Mouse (Mus musculus): ENCODE measurements around the gene Olfr1471. TPM values are rescaled to one million over a fixed set of nuclear protein-coding genes. Genes with fewer than 3 reads are reported as not detected.

The Olfr1471 gene
- not detected in 2 replicates for polyA plus RNA-seq (2012; rRNA removed)

GRCm38 (mm10) chr19:13443109-13443508, at the start of gene Olfr1471:
Gene Olfr1471 (plus strand): TSS chr19:13443409.

GRCm38 (mm10) chr19:13407549-13407948, 35.7 kb upstream of the Olfr1471 start, which contains the start of gene Olfr1469:
Gene Olfr1469 (plus strand): TSS chr19:13407849.

GRCm38 (mm10) chr19:13455986-13456385, 12.8 kb downstream of the Olfr1471 start, which contains the start of gene Olfr1472:
Gene Olfr1472 (minus strand): TSS chr19:13456086.

GRCm38 (mm10) chr19:13469265-13469664, 26.1 kb downstream of the Olfr1471 start, which contains the start of gene Olfr1474:
Gene Olfr1474 (plus strand): TSS chr19:13469565.

GRCm38 (mm10) chr19:13480096-13480495, 36.9 kb downstream of the Olfr1471 start, which contains the start of gene Olfr1475:
Gene Olfr1475 (minus strand): TSS chr19:13480196.

GRCm38 (mm10) chr19:13500246-13500645, 57.0 kb downstream of the Olfr1471 start, which contains the start of gene Olfr1477:
Gene Olfr1477 (plus strand): TSS chr19:13500546.

Other genes with a start within 250 kb of the Olfr1471 start
- not detected in 2 replicates for gene Olfr1463, start 212.1 kb upstream of the Olfr1471 start, polyA plus RNA-seq (2012; rRNA removed)
- gene Olfr1465, start 127.9 kb upstream of the Olfr1471 start, polyA plus RNA-seq (2012; rRNA removed) = not detected in 2 replicates
- gene Olfr1466, start 104.5 kb upstream of the Olfr1471 start, polyA plus RNA-seq (2012; rRNA removed) = not detected in 2 replicates
- not detected in 2 replicates for gene Olfr1467, start 81.2 kb upstream of the Olfr1471 start, polyA plus RNA-seq (2012; rRNA removed)
- not detected in 2 replicates for gene Olfr1469, start 35.6 kb upstream of the Olfr1471 start, polyA plus RNA-seq (2012; rRNA removed)
- gene Olfr1472, start 12.7 kb downstream of the Olfr1471 start, polyA plus RNA-seq (2012; rRNA removed) = not detected in 2 replicates
- not detected in 2 replicates for gene Olfr1474, start 26.2 kb downstream of the Olfr1471 start, polyA plus RNA-seq (2012; rRNA removed)
- not detected in 2 replicates for gene Olfr1475, start 36.8 kb downstream of the Olfr1471 start, polyA plus RNA-seq (2012; rRNA removed)
- gene Olfr1477, start 57.1 kb downstream of the Olfr1471 start, polyA plus RNA-seq (2012; rRNA removed) = not detected in 2 replicates
- not detected in 2 replicates for gene Olfr1480, start 84.5 kb downstream of the Olfr1471 start, polyA plus RNA-seq (2012; rRNA removed)
- gene Olfr1484, start 140.1 kb downstream of the Olfr1471 start, polyA plus RNA-seq (2012; rRNA removed) = not detected in 2 replicates
- not detected in 2 replicates for gene Olfr1487, start 174.0 kb downstream of the Olfr1471 start, polyA plus RNA-seq (2012; rRNA removed)
- not detected in 2 replicates for gene Olfr1489, start 188.2 kb downstream of the Olfr1471 start, polyA plus RNA-seq (2012; rRNA removed)
- gene Olfr1490, start 207.7 kb downstream of the Olfr1471 start, polyA plus RNA-seq (2012; rRNA removed) = not detected in 2 replicates